Mouse (Mus musculus) layer of hippocampus, adult 18-20 months (tissue): ENCODE data around the gene Gltpd2. TPM values are rescaled to one million over a fixed set of nuclear protein-coding genes. Genes with fewer than 3 reads are reported as not detected.
"Not testable (repeated sequence)": the region's sequence is repeated elsewhere in the genome, so short reads cannot be mapped to it uniquely, and the experiment has no call there.

Experiments
- DNase-seq, 2 experiments: peaks; one replicate each; pipeline ENCODE4 v3.0.0; 2022; ENCODE audit warnings: low spot score in 2 of 2
- total RNA-seq, 2 experiments: library from RNA; stranded (reverse); gene quantifications; 2 replicates each; pipeline ENCODE4 v1.2.3; 2021

Gltpd2 gene
- total RNA-seq, 2 experiments from 2014 or later = not detected

DNA sequence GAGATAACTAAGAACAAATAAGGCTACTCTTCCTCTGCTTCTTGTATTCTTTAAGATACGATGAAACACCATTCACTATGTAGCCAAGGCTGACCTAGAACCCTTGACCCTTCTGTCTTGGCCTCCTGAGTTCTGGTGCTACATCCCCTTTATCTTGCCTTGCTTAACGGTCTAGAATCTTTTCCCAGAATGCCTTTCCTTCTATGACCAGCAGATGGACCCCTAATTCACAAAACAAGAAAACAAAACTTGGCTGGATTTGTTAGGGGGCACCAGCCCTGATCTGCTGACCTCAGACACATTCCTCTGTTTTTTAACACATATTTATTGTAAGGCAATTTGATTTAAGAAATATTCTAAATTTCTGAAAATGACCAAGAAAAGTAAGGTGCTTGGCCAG, 2.6 kb upstream of the Gltpd2 start:
- DNase-seq = peak in 1 of 2 experiments; percentile 56

DNA sequence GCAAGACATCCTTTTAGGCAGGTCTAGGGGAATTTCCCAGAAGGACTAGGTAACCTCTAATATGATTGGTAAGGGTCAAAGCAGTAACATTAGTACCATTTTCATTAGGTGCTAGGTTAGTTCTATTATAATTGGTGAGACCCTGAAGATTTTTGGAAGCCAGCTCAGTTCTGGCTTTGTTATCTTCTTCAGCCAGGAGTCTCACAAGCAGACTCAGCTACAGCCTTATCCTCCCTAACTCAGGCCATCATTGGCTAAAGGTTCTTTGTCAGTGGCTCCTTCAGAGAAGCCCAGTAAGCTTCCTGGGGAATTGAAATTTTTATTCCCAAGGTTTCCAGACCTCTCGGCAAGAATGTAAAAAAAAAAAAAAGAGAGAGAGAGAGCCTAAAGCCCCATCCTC, 560 bp upstream of the Gltpd2 start:
- no peak for DNase-seq

DNA sequence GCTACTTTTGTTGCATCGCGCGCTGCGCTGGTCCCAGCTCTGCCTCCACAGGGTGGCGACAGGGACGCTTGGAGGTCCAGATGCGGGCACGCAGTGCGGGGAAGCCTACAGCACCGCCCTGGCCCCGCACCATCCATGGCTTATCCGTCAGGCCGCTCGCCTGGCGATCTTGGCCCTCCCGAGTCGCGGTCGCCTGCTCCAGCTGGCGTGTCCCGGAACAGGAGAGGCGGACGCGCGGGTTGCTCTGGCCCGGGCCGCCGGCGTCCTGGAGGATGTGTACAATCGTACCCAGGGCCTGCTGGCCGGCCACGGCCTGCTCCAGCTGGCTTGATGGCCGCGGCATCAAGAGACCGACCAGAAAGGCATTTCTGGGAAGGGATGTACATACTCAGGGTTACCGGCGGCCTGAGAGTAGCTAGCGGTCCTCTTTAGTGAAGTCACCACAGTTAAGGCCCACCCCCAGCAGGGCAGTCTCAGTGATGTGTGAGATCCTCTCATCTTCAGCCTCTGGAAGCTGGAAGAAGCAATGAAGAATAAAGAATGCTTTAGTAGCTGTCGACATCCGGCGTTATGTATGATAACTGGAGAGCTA, 1.3 kb downstream of the Gltpd2 start:
- no peak for DNase-seq

DNA sequence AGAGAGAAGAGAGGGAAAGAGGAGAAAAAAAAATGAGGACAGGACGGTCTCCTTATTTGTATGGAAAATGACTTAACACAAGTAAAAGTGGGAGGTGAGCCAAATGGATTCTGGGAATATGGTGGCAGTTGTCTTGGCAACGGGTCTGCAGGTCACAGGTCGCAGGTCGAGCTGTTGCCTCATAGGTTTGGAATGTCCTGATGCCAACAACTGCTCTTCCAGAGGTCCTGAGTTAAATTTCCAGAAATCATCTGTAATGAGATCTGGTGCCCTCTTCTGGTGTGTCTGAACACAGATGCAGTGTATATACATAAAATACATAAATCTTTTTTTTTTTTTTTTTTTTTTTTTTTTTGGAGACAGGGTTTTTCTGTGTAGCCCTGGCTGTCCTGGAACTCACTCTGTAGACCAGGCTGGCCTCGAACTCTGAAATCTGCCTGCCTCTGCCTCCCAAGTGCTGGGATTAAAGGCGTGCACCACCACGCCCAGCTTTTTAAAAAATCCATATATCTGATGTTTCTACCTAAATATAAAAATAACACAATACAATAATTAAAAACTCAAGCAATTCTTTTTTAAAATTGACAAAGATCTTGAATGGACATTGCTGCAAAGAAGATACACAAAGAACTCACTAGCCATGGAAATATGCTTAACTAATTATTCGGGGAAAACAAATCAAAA, 4.5 kb downstream of the Gltpd2 start:
- DNase-seq = not testable (repeated sequence)

DNA sequence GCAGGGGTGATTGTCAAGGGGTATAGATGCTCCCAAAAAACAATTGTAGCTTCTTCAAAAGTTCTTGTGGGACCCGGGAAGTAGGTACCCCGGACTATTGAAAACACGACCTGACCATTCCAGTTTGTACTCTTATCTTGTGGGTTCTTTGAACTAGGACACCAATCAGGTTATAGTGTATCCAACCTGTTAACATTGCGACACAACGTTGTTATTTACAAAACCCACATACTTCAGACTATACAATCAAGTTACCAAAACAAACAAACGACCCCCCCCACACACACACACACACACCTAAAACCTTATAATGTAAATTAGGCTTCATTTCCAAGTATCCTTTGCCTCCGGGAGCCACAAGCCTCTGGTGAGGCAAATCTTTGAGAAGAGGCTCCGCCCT, 5.8 kb downstream of the Gltpd2 start:
- DNase-seq = no peak

DNA sequence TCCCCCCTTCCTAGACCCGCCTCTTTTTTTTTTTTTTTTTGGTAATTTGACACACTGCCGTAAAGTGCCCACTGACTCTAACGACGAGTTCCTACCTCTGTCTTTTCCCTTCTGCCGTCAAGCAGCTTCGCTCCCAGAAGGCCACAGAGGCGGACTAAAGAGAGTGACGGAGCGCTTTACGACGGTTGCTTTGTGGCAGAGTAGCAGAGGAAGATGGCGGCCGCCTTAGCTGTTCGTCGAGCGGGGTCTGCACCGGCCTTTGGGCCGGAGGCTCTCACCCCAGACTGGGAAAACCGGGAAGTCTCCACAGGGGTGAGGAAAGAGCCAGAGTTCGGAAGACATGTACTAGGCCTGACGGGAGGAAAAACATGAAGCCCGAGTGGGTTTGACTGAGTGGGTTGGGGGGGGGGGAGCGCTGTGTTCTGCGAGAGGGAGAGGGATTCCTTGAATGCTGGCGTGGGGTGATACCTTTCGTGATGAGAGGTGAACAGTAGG, 6.2 kb downstream of the Gltpd2 start, which contains the start of gene Psmb6:
Psmb6 (plus strand) TSS at position 184 of the 495 bp plus-strand sequence.
- peak; percentile 91 to 97 for DNase-seq

DNA sequence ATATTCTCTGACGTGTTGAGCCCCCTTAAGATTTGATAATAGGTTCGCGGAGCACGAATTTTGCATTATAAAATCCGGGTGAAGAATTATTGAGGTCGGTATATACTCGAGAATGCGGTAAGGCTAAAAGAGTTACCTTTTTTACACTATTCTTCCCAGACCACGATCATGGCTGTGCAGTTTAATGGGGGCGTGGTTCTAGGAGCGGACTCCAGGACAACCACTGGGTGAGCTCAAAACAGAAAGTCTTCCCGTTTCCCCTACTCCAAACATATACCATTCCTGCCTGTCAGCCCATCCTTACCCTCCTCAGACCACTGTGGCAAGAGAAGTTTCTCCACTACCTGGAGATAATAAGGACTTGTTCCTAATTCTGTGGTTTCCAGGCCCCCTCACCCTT, 6.7 kb downstream of the Gltpd2 start:
- no peak for DNase-seq

DNA sequence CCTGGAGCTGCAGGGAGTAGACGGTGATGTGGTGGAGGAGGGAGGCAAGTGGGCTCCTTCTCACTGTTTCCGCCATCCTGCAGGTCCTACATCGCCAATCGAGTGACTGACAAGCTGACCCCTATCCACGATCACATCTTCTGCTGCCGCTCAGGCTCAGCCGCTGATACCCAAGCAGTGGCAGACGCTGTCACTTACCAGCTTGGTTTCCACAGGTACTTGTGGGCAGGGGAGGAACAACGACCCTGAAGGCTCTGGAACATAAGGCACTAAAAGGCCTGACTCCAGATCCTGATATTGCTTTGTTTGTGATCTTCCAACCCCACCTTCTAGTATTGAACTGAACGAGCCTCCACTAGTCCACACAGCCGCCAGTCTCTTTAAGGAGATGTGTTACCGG, 7.2 kb downstream of the Gltpd2 start:
- no peak for DNase-seq

DNA sequence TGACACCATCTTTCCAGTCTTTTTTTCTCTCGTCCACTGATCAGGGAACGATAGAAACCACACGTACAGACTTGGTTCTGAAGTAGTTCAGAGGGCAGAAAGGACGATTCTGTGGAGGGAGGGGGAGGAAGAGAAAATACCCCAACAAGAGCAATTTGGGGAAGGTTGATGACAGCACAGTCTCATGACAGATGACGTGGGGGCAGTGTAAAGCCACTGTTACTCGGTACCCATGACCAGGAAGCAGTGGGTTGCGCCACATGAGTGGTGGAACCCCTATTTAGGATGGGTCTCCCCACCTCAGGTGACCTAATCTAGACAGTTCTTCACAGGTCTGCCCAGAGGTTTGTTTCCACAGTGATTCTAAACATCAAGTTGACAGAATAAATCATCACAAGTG, 9.6 kb downstream of the Gltpd2 start:
- DNase-seq = no peak

DNA sequence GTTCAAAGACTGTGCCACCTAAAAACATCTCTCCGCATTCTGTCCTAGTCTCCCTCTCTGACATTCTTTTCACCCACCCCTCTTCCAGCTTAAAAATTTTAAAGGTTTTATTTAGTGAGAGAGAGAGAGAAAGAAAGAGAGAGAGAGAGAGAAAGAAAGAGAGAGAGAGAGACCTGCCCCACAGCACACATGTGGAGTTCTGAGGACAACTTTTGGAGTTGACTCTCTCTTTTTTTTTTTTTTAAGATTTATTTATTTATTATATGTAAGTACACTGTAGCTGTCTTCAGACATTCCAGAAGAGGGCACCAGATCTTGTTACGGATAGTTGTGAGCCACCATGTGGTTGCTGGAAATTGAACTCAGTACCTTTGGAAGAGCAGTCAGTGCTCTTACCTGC, 12.1 kb downstream of the Gltpd2 start:
- DNase-seq = not testable (repeated sequence)

DNA sequence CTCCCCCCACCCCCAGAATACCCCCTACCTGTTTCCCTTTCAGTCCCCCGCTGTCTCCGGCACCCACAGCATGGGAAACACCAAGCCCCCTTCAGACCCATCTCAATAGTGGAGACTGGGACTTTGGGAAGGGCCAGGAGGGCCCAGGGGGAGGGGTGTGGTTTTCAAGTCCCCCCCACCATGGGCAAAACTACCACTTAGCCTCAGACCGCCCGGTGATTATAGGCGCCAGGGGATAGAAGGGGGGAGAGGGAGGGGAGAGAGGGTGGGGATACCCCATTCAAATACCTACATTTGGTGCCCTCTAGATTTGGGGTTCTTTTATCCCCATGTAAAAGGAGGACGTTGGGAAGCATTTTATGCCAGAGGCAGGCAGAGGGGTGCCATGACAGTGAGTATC, 13.8 kb downstream of the Gltpd2 start, which contains the start of gene Gm40193:
Gm40193 (minus strand) TSS at position 101 of the 400 bp plus-strand sequence.
- DNase-seq = no peak

DNA sequence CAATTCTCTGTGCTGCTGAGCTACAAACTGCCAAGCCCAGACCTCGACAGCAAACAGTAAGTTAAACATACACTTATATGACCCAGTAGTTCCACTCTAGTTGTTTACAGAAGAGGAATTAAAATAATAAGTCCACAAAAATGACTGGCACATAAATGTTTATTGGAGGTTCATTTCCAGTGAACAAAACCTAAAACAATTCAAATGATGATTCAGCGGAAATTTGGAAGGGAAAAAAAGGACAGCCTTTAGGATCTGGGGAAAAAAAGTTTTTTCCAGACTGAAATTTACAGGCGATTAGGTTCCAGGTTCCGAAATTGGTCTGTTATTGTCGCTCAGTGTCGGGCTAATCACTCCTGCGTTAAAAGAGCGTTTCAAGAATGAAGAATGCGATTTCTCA, 20.4 kb downstream of the Gltpd2 start:
- DNase-seq = no peak

DNA sequence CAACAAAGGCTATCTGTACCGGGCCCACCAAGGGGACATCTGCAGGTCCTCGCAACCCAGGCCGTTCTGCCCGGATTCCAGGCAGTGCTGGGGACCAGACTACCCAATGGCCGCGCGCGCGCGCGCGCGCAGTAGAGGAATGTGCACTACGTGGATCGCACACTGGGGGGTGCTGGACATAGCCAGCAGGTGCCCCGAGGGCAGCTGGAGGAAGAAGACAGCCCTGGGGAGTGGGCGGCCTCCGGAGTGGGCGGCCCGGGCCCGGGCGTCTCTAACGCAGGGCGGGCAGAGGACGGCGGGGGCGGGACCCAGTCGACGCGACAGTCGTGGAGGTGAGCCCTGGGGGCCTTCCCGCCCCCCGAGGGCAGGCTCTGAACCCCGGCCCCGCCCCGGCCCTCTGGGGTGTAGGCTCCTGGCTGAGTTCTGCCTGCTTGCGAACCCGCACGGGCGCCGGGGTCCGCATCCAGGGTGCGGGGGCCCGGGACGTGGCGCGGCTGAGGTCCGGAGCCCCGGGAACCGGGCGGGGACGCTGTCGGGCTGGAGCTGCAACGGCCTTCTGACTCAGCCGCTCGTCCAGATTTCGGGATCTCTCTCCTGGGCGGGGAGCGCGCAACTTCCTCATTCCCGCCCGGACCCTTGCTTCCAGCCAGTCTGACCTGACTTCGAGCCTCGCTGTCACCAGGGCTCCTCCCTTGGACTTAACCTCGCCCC, 21.0 kb downstream of the Gltpd2 start, which contains the start of gene Pld2:
Pld2 (plus strand) TSS at position 188 of the 711 bp plus-strand sequence.
- peak; percentile 46 to 77 for DNase-seq

DNA sequence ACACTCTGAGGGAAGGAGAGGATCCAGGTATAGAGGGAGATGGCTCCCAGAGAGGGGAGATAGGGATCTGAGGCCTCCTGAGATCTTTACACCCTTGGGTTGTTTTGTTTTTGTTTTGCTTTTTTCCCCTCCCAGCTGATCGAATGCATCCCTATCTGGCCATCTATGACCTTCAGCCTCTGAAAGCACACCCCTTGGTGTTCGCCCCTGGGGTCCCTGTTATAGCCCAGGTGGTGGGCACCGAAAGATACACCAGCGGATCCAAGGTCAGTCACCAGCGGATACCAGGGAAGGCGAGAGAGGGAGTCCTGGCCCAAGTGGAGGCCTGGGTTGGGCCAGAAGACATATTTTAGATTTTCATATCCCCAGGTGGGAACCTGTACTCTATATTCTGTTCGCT, 21.9 kb downstream of the Gltpd2 start:
- no peak for DNase-seq

DNA sequence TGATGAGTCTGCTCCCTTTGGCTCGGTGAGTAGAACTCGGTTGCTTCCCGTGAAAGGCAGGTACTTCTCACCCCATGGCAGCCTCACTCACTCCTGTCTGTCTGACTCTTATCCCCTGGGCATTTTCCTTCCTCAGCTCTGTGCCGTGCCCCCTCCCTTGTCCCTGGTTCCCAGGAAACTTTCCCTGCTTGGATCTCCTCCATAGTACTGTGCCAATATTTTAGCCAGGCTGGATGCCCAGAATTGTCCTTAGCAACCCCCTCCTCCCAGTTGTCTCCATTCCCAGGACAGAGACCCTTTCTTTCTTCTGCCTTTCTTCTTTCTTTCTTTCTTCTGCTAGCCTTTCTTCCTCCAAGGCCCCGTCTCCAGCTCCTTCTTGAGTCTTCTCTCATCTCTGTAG, 22.4 kb downstream of the Gltpd2 start:
- no peak for DNase-seq

DNA sequence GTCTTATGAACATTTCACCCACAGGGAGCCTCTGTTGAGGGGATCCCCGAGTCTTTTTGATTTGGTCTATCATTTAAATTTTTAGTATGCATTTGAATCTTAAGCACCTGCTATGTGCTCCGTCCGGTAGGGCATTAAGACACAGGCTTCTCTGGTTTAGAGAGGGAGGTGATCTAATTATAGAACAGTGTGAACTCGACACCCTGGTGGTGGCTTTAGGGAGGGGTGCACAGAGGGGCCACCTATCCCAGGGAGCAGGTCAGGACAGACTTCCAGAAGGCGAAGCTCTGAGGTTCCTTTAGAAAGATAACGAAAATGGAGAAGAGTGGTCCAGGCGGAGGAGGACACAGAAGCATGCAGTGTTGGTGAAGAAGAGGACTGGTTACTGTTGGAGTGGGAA, 25.5 kb downstream of the Gltpd2 start:
- no peak for DNase-seq

DNA sequence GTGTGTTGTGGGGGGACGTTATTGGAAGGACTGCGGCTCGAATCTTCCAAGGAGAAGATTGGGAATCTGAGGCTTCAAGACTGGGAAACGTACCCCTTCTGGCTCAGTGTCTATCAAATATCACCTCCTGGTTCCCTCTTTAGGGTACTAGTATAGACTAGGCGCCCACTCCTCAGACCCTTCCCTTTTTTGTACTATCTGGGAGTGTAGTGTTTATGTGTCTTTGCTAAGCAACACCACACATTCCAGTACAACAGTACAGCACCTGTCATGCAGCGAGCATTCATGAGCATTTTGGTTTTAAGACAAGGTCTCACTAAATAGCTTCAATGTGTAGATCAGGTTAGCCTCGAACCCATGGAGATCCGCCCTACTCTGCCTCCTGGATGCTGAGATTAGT, 32.5 kb downstream of the Gltpd2 start:
- DNase-seq = no peak

DNA sequence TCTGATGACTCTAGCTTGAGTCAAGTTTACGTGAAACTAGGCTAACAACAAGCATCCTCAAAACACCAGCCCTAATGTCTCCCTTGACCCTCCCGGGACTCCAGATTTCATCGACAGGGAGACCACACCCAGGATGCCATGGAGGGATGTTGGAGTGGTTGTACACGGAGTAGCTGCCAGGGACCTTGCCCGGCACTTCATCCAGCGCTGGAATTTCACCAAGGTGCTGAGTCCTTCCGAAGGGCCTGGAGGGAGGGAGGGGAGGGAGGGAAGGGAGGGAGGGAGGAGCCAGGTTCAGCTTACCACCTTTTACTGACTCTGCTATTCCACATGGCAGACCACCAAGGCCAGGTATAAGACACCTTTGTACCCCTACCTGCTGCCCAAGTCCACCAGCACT, 34.9 kb downstream of the Gltpd2 start:
- no peak for DNase-seq

DNA sequence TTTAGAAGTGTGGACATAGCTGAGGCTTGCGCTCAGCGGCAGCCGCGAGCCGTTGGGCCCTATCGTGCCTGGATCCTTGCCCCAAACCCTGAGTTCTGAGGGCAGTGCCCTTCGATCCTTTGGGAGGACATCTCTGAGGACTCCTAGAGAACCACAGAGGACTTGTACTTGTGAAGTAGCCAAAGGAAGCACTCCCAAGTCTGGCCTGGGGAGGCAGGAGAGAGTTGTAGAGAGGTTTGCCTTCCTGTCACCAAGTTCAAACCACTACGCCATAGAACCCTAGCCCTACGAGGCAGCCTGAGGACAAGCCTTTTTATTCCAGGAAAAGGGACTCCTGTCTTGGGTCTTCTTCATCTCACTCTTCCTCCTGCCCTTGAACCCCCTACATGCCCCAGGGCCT, 38.5 kb downstream of the Gltpd2 start:
- DNase-seq = no peak

DNA sequence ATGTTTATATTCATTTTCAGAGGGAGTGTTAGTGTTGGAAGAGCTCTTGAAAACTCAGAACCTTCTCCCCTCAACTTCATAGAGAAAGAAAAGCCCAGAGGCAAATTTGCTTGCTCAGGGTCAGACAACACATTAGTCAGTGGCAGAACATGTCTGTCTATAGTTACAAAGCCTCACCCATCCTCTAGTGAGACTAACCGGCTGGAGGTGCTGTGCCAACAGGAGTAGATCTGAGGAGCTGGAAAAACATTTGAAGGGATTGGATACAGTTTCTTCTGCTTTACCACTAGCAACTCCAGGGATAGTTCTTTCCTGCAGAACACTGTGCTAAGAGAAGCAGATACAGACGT, 42.9 kb downstream of the Gltpd2 start:
- DNase-seq = no peak

DNA sequence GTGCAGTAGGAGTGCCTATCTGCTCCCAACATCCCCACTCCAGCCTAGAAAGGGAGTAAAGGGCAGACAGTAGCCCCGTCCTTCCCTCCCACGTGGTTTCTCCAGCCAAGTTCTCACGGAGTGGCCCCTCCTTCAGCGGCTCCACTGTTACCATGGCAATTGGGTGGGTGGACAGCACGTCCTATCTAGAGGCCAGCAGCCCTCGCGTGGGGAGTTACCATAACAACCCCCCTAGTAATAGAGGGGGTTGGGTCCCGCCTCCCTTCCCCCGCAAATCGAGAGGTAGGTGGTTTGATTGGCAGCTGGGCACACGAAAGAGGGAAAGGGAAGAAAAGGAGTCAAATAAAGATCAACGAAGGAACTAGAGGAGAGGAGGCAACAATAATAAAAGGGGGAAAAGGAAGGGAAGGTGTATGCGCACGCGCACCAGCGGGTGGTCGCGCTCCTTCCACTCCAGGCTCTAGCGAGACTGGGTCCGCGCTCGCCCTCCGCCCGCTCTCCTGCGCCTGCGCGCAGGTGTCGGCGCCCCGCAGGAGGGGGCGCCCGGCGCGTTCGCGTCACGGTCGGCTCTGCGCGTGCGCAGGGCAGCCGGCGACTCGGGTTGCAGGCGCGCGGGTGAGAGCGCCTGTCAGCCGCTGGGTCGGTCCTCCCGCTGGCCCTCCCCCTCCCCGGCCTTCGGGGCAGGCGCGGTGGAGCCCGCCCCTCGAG, 43.4 kb downstream of the Gltpd2 start, which contains the start of gene Mink1:
Mink1 (plus strand) TSS at position 595 of the 708 bp plus-strand sequence.
- DNase-seq = peak; percentile 88 to 92
